Mouse (Mus musculus): ENCODE results near the gene Gm12830.

DNA sequence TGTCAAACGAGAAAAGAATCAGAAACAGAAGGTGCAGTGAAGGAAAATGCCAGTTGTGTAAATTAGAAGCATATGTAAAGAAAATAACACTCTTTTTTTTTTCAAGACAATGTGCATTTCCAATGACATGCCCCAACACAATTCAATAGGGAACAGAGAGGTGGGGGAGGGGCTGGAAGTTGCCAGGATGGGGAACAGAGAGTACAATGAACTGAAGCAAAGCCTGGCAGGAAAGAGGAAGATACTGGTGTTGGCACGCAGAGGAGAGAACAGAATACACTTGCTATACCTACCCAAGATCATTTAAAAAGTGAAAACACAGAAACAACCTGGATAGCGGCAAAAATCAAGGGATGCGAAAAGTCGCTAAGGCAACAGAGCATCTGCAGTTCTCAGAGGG lies 41.6 kb downstream of the Gm12830 start:
- TF ChIP-seq POLR2A (IDR thresholded peaks at IDR 0.05; ENCODE audit: insufficient read depth, low read depth, low read length), result no peak
- no peak for TF ChIP-seq CTCF (IDR thresholded peaks at IDR 0.05; ENCODE audit: insufficient read depth, low read depth, low read length)

Measured in olfactory bulb, adult 2 months (tissue).